Mouse (Mus musculus) hematopoietic stem cell, adult 5-6 weeks (primary cell): Measurements from ENCODE around the gene BC147527. TPM values are rescaled to one million over a fixed set of nuclear protein-coding genes. Genes with fewer than 3 reads are reported as not detected.
"Not testable (repeated sequence)": the region's sequence is repeated elsewhere in the genome, so short reads cannot be mapped to it uniquely, and the experiment has no call there.

Experiments used
- ATAC-seq, 2 experiments: fragments of 125-278 bp in 1 of 2; replicated peaks in 1 of 2; 2 replicates each; pipeline ENCODE4 v1.8.0; 2016 to 2017; ENCODE audit warnings: inconsistent platforms in 2 of 2, mild to moderate bottlenecking in 2 of 2, moderate number of reproducible peaks in 2 of 2, low read depth in 1 of 2, moderate TSS enrichment in 1 of 2; ENCODE audit not compliant: low FRiP score in 2 of 2, poor library complexity in 2 of 2, severe bottlenecking in 2 of 2, insufficient read depth in 1 of 2, low TSS enrichment in 1 of 2
- total RNA-seq: library from RNA; stranded (forward); fragments of 172-1452, 232-1000 nt; gene quantifications from 2 replicates; pipeline ENCODE4 v1.2.3, GENCODE M21; 2017

Gene BC147527
- 9.1 and 26.5 TPM in 2 replicates for total RNA-seq

GRCm38 (mm10) chr13:120299991-120300442 lies at the start of gene BC147527:
Gene BC147527, plus strand, starts transcription at chr13:120300392.
- peak; percentile 98 for ATAC-seq

GRCm38 (mm10) chr13:120251208-120251924 lies 48.8 kb upstream of the BC147527 start:
- 0 out of 4 replicates have a peak, but pooled peaks of 1 of the 2 experiments have one; percentile 12 for ATAC-seq

DNA sequence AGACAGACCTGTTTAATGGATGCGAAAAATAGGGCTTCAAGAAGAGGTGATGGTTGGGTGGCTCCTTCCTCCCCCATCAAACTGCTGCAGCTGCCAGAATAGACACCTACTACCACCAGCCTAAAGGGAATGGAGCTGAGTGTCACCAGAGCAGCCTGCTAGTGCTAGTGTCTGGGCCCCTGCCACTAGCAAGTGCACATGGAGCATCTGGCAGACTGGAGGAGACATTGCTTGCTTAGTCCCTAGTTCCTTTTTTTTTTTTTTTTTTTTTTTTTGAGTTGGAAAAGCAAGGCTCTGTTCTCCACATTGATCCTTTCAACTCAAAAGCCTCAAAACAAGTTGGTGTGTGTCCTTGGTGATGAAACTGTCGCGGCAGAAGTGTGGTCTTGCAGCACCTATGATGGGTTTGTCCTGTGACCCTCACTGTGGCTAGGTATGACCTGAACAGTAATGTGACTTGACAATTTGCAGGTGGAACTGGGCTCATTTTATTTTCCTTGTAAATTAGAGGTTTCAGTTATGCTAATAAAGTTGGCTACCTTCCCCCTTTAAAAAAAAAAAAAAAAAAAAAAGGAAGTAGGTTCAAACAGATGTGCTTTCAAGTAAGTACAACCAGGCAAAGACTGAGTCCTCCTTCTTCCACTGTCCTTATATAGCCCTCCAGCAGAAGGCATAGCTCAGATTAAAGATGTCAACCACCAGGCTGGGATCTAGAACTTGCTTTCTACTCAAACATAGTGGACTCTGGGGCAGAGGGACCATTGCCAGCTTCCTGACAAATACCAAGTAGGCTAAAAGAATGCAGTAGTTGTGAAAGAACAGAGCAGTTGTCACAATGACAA lies 41.2 kb upstream of the BC147527 start:
- peak; percentile 45 to 67; a peak in 3 of 4 replicates for ATAC-seq

DNA sequence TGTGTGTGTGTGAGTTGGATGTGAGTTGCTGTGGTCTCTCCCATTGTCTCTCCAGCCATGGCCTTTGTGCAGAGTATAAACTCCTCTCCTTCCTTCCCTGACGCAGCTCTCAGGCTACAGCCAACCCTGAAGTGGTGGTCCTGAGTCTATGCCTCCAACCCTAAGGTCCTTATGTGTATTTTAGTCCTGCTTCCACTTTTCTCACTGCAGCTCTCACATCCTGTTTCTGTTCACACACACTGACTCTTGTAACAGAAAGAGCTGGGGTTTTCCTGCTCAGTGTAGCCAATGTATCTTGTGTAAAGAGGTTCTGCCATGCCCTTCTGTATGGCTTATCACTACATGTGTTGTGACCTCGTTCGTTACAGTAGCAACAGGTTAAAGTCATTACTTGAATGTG lies 40.5 kb upstream of the BC147527 start:
- peak in 1 of 2 experiments; percentile 25; a peak in 1 of 4 replicates for ATAC-seq

DNA sequence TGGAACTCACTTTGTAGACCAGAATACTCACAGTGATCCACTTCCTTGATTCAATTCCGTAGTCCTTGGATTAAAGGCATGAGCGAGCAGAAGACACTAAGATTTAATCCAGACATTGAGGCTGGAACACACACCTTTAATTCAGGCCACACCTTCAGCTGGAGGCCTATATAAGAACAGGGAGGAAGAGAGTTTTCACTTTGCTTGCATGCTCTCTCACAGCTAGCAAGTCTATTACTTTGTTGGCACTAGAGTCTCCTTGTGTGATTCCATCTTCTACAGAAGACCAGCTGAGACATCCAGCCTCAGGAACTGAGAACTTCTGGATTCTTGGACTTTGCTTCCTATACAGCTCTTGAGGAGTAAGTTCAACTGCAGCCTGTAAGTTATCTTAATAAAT lies 37.3 kb upstream of the BC147527 start, which contains the start of gene AF067061:
TSS of gene AF067061 (plus strand) at position 245 of the 400 bp plus-strand sequence.
- ATAC-seq, result not testable (repeated sequence)

DNA sequence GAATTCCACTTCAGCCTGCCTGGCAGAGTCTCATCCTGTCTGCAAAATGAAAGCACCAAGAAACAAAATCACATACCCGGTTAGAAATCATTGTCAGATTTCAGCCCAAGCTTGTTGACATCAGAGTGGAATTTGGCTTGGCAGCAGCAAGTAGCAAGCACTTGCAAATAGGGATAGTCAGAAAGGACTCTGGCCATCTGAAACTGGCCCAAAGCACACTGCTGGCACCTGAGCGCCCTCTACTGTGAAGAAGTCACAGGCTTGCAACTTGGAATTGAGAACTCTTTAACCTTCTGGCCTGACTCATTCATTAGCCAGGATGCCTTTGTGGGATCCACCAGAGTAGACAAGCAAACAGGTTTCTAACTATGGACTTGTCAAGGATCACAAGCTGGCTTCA lies 22.4 kb upstream of the BC147527 start:
- ATAC-seq, result peak; percentile 62 to 68; a peak in 2 of 4 replicates

DNA sequence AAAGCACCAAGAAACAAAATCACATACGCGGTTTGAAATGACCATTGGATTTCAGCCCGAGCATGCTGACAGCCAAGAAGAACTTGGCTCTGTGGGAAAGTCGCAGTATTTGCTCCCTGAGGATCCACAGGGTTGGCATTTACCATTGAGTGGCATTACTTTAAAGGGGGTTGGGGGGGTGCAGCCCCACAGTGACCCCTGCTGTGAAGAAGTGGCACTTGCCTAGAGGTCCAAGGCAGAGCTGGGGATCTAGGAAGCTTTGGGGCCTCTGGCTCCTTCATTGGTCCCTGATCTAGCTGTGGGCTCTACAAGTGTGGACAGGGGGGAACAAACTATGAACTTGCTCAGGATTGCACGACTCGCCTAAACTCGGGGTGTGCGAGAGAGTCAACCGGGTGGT lies 21.4 kb upstream of the BC147527 start:
- ATAC-seq, result no peak

DNA sequence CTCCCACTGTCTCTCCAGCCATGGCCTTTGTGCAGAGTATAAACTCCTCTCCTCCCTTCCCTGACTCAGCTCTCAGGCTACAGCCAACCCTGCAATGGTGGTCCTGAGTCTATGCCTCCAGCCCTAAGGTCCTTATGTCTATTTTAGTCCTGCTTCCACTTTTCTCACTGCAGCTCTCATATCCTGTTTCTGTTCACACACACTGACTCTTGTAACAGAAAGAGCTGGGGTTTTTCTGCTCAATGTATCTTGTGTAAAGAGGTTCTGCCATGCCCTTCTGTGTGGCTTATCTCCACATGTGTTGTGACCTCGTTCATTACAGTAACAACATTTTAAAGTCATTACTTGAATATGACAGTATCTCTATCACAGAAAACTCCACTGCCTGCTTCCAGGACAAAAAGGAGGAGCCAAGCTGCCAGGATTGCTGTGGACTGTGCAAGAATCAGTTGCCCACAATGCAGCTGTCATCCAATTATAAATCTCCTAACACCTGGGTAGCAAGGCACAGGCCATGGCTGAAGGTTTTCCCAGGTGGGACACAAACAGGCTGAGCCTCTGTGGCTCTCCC lies 783 bp upstream of the BC147527 start:
- peak; percentile 5 to 19; a peak in 2 of 4 replicates for ATAC-seq

DNA sequence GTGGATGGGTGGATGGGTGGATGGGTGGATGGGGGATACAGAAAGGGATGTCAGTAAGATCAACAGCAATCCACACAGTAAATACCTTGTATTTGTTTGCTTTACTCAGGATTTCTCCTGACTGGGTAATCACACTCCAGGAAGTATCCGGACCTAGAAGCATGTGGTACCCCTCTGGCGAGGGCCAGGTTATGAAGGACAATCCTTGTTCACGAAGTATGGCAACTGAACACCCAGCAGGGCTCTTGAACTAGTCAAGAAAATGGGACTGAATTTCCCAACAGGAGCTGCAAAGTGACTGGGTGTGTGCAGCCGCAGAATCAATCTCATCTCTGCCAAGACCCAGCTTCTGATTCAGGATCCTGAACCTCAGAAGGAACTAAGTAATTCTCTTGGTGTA lies 661 bp downstream of the BC147527 start:
- no peak for ATAC-seq

DNA sequence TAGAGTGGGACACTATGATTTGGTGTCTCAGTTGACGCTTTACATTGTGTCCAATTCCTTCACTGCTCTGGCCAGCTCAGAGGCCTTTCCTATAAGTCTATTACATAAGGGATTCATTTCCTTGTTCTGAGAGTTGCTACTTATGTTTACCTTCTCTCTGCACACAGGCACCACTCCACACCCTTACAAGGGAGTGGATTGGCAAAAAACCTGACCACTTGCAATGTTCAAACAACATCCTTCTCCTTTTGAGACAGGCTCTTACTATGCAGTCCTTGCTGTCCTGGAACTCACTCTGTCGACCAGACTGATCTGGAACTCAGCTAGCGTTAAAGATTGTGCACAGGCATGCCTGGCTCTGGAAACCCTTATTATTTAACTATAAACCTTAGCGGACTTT lies 10.6 kb downstream of the BC147527 start:
- peak in 1 of 2 experiments; percentile 56; a peak in 1 of 4 replicates for ATAC-seq

DNA sequence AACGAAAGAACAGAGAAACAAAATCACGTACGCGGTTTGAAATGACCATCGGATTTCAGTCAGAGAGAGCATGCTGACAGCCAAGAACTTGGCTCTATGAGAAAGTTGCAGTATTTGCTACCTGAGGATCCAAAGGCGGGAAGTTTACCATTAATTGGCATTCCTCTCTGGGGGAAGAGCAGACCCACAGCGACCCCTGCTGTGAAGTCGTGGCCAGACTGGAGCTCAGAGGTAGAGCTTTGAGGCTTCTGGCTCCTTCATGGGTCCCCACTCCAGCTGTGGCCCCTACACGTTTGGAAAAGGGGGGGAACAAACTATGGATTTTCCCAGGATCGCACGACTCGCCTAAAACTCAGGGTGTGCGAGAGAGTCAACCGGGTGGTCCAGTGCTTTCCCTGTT lies 13.4 kb downstream of the BC147527 start:
- ATAC-seq, result peak; percentile 48 to 67; a peak in 3 of 4 replicates

- not testable (repeated sequence) for ATAC-seq
These were observed 16.4 kb downstream of the BC147527 start, which contains the start of gene Tcstv3 for GRCm38 (mm10) chr13:120316578-120316977. Gene Tcstv3, plus strand, starts transcription at chr13:120316878.

- no peak for ATAC-seq
These were observed 20.0 kb downstream of the BC147527 start for GRCm38 (mm10) chr13:120320183-120320582.

- no peak for ATAC-seq
These were observed 20.5 kb downstream of the BC147527 start for GRCm38 (mm10) chr13:120320721-120321120.
